Mouse (Mus musculus): ENCODE data around the gene Hp1bp3. TPM values are rescaled to one million over a fixed set of nuclear protein-coding genes. Genes with fewer than 3 reads are reported as not detected.

Hp1bp3 gene
- polyA plus RNA-seq, 1 experiment: 59.8 TPM

Other genes with a start within 250 kb of the Hp1bp3 start
- 40.9 and 47.4 TPM in 2 replicates for gene Eif4g3, start 223.3 kb upstream of the Hp1bp3 start, polyA plus RNA-seq (2012; rRNA removed)
- 7.9 and 8.5 TPM in 2 replicates for gene Sh2d5, start 34.1 kb downstream of the Hp1bp3 start, polyA plus RNA-seq (2012; rRNA removed)
- gene Kif17, start 34.1 kb downstream of the Hp1bp3 start, polyA plus RNA-seq (2012; rRNA removed): 6.2 and 7.1 TPM in 2 replicates
- 277 and 404 TPM in 2 replicates for gene Ddost, start 88.4 kb downstream of the Hp1bp3 start, polyA plus RNA-seq (2012; rRNA removed)
- gene Pink1, start 110.0 kb downstream of the Hp1bp3 start, polyA plus RNA-seq (2012; rRNA removed): 153 and 172 TPM in 2 replicates
- gene Cda, start 151.7 kb downstream of the Hp1bp3 start, polyA plus RNA-seq (2012; rRNA removed): 13.4 and 14.5 TPM in 2 replicates
- not detected in 2 replicates for gene Fam43b, start 180.2 kb downstream of the Hp1bp3 start, polyA plus RNA-seq (2012; rRNA removed)
- 19.4 and 19.6 TPM in 2 replicates for gene Mul1, start 218.4 kb downstream of the Hp1bp3 start, polyA plus RNA-seq (2012; rRNA removed)
- 6.6 and 11.1 TPM in 2 replicates for gene Camk2n1, start 238.0 kb downstream of the Hp1bp3 start, polyA plus RNA-seq (2012; rRNA removed)